Mouse (Mus musculus) left cerebral cortex, adult 8-10 months (tissue): ENCODE data around the gene Pola1. TPM values are rescaled to one million over a fixed set of nuclear protein-coding genes. Genes with fewer than 3 reads are reported as not detected.
"Not testable (repeated sequence)": the region's sequence is repeated elsewhere in the genome, so short reads cannot be mapped to it uniquely, and the experiment has no call there.

Source experiments
- DNase-seq, 2 experiments: peaks; one replicate each; pipeline ENCODE4 v3.0.0; 2022; ENCODE audit warnings: low spot score in 2 of 2
- total RNA-seq, 4 experiments: library from RNA; stranded (reverse); gene quantifications; 2 replicates each; pipeline ENCODE4 v1.2.4; 2022

The Pola1 gene
- total RNA-seq, 4 experiments from 2014 or later: 7.5 to 8.9 (median 7.7) TPM

DNA sequence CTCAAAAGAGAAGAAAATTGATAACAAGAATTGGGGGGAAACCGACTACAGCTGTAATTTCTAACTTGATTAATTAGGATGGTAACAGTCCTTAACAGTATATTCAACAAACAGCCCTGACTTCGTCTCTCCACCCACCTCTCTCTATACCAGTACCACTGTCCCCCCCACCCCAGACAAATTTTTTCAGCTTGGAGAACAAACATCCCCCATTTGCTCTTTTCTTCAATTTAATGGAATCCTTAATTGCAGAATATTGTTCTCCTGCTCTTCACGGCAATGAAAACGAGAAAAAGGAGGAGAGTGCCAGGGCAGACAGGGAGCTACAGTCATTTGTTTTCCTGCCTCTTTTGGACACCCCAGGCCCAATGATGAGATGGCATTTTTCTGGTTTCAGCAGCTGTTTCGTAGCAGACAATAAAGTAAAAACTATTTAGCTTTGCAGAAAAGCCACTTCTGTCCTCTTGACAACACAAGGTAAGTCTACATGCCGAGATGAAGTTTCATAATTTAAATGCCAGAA, 202.2 kb downstream of the Pola1 start:
- DNase-seq: no peak

DNA sequence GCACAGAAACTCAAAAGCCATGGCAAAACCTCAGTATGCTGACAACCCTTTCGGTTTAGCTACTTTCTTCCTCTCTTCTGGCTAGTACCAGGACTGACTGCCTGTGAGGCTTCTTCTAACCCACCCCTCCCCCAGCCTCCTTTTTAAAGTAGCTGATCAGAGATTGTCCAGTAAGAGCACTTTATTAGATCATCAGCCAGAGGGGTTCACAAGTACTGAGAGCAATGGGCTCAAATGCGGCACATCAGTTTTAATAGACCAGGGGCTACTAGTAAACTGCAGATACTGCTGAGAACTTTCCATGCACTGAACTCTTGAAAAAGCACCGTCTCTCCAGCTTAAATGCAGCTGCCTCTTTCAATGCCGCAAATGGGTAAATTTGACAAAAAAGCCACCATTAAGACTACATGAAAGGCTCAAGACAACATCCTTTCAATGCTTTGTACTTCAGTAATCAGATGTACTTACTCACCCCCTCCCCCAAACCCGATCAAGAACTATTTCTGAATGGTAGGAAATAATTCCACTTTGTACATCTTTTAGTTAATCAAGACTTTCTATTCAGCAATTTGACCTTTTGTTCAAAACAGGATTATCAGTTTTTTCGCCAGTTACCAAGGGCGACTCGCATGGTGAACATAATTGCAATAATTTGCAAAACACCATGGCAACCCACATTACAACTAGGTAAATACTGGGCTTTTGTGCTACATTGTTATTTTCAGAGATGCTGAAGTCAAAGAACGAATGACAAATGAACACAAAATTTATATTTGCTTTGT, 202.8 kb downstream of the Pola1 start:
- no peak for DNase-seq

GRCm38 (mm10) chrX:93400871-93401270, 231.1 kb downstream of the Pola1 start:
- DNase-seq: not testable (repeated sequence)

DNA sequence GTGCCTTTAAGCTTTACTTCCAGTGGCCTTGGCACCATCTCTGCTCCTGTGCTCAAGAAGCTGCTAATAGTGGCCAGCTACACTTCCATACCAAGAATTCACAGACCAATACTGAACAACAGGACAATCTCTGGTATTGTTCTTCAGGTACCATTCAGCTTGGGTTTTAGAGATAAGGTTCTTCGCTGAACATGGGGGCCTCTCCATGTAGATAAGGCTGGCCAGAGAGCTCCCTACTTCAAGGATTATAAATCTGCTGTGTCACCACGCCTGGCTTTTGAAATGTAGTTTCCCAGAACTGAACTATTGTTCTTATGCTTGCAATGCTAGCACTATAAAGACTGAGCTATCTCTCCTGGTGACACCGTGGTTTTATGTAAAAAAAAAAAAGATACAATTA, 234.9 kb downstream of the Pola1 start:
- no peak for DNase-seq

DNA sequence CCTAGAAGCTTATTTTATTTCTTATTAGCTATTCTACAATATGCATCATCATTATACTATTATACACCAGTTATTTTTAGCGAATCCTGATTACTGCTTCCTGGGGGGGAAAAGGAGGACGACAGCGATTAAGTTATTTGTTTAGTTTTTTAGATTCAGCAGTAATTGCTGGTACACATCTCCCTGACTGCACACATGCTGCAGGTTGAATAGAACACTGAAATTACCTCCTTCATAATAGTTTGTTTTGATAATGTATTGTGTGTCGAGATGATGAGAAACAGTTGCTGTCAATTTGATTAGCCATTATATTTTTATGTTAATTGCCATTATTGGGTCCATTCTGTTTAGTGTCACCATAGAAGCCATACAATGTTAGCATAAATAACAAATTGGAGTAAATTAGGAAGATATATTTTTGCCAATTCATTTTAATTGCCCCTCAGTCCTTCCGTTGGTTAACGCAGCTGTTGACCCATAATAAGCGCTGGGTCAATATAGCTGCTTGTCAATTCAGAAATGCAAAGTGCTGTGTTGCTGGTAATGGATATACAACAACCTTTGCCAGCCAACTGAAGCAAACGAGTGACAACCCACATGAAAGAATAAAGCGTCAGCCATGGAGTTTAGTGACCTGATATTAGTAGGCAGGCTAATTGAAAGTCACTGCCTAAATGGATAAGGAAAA, 254.5 kb downstream of the Pola1 start:
- no peak for DNase-seq

DNA sequence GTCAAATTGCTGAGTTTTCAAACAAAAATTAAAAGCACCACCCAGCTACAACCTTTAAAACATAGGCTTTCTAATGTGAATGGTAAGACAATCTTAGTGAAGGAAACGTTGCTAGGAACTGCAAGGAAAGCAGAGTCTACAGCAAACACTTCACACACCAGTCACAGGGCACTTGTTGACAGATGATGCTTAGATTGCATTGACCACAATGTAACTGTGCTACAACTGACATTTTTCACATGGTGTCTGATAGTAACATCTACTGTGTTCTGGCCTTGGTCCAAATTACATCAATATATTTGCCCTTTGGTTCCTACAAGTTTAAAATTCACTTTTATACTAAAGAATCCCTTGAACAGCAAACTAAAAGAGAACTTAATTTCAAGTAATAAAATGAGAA, 258.5 kb downstream of the Pola1 start:
- no peak for DNase-seq

GRCm38 (mm10) chrX:93369708-93370107, 262.2 kb downstream of the Pola1 start:
- no peak for DNase-seq

DNA sequence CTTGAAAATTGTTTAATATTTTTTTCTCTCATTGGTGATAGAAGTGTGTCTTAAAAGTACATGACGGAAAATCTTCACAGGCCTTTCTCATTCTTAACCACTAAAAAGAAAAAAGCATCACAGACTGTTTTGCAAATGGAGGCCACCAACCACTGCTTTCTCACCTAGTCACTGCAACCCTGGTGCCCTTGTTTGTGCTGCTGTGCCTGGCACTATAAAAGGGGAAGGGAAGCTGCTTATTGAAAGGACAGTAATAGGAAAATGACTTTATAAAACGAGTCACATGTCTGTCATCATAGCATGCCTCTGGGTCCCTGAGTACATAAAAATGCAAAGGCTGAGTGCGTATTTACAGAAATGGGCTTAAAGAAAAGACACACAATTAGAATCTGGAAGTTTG, 263.7 kb downstream of the Pola1 start:
- DNase-seq: no peak

DNA sequence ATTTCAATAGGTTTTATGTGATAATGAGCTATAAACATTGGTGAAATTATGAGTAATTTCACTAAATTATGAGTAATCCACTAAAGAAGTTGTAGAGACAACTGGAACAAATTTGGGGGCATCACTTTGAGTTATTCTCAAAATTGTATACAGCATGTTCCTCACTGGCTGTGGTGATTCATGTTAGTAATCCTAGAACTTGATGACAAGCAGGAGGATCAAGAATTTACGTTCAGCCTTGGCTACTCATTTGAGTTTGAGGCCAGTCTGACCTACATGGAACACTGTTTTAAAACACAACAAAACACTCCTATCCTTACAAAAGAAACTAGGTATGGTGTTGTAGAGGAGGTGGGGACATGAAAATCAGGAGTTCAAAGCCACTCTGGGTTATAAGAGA, 310.6 kb downstream of the Pola1 start:
- DNase-seq: no peak

DNA sequence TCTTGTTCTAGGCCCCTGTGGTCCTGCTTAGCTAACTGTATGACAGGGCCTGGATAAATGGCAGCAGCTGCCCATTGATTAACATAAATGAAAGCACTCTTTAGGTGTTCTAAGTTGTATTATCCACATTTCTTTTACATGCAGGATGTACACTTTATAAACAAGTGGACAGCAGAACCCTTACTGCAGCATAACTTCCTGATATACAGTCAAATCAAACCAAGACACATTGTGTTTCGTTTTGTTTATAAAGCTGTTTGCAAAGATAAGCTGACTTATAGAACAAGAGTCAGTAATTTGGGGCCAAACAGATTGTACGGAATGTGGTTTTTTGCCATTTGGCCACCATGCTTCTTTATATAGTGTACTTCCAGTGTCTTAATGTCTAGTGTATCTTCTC, 312.0 kb downstream of the Pola1 start:
- no peak for DNase-seq

DNA sequence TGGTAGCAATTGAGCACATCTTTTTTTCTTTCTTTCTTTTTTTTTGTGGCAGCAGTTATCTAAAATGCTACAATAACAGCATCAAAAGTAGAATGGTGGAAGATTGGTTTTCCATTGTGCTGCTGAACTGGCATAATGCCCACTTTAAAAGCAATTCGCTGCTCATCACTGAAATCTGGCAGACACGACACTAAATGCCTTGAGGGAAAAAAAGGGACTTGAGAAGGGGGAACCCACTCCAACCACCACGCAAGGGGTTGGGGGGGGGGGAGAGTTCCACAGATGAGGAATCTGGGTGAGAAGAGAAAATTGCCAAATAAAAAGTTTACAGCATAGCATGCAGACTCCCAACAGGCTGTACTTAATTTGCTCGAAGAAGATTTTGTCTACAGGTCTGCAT, 314.4 kb downstream of the Pola1 start:
- DNase-seq: no peak

DNA sequence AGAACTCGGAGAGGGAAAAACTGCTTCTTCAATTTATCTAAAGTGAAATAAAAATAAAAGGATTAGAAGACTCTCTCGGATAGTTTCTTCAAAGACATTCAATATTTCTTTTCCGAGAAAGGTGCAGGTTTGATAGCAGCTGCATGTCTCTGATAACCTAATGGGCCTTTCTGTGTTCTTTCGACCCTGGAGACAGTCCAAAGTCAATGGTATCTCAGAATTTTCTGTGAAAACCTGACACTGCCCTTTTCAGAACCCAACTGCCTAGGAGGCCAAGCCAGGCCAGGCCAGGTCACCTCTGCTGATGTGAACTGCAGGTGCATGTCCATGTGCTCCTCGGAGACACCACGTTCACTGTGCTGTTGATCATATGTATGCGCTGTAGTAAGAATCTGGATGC, 326.2 kb downstream of the Pola1 start:
- no peak for DNase-seq

GRCm38 (mm10) chrX:93301798-93302197, 330.2 kb downstream of the Pola1 start:
- no peak for DNase-seq

DNA sequence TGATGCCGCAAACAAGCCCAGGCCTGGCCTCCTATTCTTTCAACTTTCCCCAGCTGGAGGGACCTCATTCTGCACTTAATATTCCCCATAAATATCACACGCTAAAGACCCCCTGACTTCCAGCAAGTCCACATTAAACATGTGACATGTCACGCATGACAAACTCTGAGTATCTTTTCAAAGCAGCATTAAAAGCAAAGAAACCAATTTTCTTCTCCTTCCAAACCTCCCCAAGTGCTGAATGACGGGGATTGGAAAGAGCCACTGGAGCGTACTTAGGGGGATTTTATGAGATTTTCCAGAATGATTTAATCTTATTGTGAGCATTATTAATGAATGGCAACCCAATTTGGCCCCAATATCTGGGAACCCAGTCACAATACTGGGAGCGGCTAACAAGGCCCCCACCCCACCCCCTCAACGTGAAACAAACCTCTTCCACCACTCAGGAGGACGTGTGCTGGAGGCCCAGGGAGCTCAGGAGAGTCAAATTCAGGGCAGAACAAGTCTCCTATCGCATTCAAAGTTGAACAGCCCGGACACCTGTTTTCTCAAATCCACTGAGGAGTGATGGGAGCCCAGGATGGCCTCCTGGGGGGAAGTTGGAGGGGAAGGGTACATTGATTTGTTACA, 331.7 kb downstream of the Pola1 start:
- no peak for DNase-seq

DNA sequence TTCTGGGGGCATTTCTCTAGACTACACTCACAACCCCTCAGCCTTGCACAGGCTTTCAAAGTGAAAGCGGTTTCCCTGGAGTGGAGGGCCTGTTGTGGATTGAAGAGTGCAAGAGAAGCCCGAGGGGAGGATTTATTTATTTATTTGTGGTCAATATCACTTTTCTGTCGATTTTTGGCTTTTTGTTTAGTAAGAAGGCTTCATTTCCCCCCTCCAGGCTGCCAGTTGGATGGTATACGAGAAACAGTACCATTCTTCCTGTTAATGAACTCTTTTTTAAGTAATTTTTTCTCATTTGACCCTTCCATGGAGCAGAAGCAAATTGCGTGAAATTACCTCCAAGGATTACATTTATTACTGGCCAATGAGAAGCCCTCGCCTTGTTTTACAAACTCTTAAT, 332.2 kb downstream of the Pola1 start:
- no peak for DNase-seq

GRCm38 (mm10) chrX:93299046-93299626, 332.8 kb downstream of the Pola1 start:
- DNase-seq: no peak

GRCm38 (mm10) chrX:93297001-93297441, 334.9 kb downstream of the Pola1 start:
- no peak for DNase-seq

- DNase-seq: no peak
Observed at GRCm38 (mm10) chrX:93295819-93296218, 336.1 kb downstream of the Pola1 start.

DNA sequence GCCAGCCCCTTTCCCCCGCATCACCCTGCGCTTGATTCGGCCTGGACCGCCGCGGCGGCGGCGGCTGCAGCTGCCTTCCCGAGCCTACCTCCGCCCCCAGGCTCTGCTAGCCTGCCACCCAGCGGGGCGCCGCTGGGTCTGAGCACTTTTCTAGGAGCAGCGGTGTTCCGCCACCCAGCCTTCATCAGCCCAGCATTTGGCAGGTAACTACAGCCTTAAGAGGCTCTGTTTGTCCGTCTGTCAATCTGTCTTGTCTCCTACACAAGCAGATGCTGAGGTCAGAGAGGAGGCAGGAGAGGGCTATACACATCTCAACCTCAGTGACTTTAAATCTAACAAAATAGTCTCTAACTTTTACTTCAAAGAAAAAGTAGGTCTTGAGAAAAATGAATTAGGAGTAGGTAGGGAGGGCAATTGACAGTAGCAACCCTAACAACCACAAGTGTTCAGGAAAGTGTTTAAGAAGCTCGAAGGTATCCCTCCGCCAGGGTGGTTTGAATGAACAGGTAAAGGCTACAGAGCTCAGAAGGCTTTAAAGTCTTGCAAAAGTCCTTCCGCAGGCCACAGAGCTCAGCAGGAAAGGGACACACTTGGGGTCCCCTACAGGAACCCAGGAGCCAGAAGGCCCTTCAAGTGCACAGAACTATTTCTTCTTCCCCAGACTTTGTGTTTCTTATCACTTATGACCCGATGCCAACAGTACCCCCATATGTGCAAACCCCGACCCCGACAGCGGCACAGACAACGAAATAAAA, 337.0 kb downstream of the Pola1 start:
- DNase-seq: no peak

DNA sequence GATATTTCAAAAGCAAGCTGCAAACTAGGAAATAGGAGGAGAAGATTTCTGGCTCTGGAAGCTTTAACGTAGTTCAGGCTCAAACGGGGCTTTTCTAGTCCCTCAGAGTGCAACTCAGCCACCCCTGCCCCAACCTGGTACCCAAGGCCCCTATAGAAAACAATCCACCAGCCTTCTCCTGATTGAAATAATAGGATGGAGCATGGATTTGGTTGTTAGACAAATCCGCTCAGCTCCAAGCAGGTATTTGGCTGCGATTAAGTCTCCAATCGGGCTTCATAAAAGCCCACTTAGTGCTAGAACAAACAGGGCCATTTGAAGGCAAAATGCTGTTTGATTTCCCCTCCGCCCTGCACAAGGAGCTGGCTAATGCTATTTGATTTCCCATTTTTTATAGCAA, 339.9 kb downstream of the Pola1 start:
- DNase-seq: no peak

DNA sequence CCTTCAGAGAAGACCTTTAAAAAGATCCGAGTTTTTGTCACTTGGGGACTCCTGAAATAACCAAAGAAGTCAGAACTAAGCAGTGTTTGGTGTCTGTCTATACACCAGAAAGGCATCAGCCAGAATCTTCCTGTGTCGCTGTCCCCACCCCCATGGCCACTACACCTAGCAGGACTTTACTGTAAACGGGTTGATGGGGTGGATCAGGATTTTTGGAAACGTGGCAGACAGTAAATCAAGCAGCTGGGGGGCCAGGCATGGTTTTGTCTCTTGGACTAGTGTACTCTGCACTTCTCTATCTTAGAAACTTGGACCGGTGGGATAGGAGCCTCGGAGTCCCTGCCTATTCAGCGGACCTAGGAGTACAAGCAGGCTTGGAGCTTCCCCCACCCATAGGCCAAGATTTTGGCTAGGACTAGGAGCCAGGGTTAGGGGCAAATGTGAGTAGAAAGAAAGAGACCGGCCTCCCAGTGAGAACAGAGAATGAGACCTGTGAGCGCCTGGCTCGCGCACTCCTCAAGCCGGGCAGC, 342.0 kb downstream of the Pola1 start:
- no peak for DNase-seq
